31 mouse cellular contexts compared by ENCODE assay signal in the genomic region with DNA sequence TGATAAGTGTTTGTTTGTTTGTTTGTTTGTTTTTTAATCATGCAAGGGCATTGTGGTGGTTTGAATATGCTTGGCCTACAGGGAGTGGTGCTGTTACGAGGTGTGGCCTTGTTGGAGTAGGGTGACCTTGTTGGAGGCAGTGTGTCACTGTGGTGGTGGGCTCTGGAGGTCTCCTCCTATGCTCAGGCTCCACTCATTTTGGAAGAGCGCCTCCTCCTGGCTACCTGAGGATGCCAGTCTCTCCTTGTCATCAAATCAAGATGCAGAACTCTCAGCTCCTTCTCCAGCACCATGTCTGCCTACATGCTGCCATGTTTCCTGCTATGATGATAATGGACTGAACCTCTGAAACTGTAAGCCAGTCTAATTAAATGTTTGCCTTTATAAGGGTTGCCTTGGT. TPM values are rescaled to one million over a fixed set of nuclear protein-coding genes. Genes with fewer than 3 reads are reported as not detected.
DNase-seq lines count a peak whose midpoint lies in the region; ATAC-seq and TF ChIP-seq lines count a peak whose summit lies in the region.
"Had no signal": no experiment of that assay in that cellular context is flagged by ENCODE, and none has a peak within 500 bp of the region (broad histone marks: within the 10 kb centered on the region; RNA-seq: fewer than 3 reads in every experiment).

No protein-coding gene starts in this region.

- H3K9me3 ChIP-seq in liver, embryonic 14.5 days (ENCODE audit: control insufficient read depth, low read length), result no peaks in the 10 kb centered on the region
- no peaks in the 10 kb centered on the region for H3K9me3 ChIP-seq in liver, embryonic 11.5 days (ENCODE audit: control insufficient read depth, low read length)
- H3K9me3 ChIP-seq: embryonic facial prominence, embryonic 10.5 days; embryonic facial prominence, embryonic 13.5 days; forebrain, embryonic 12.5 days; forebrain, embryonic 15.5 days; heart, embryonic 13.5 days had no signal

- H3K4me1 ChIP-seq in liver, embryonic 14.5 days (replicated peaks; ENCODE audit: control insufficient read depth in 2 of 2, insufficient read depth in 2 of 2, low read length in 1 of 2), result peaks cover 0 to 24% of the 10 kb centered on the region in 2 experiments; a peak in 3 of 4 replicates
- peaks cover 5% of the 10 kb centered on the region; the same call in 1 of the 2 replicates for H3K4me1 ChIP-seq in liver, embryonic 11.5 days (replicated peaks; ENCODE audit: control insufficient read depth, insufficient read depth, low read length)
- no peaks in the 10 kb centered on the region for H3K4me1 ChIP-seq in thymus, adult 2 months (replicated peaks; ENCODE audit: control insufficient read depth, insufficient read depth, low read length)
- H3K4me1 ChIP-seq: embryonic facial prominence, embryonic 13.5 days had no signal

- TF ChIP-seq CTCF in liver, embryonic 14.5 days (IDR thresholded peaks at IDR 0.05; ENCODE audit: low read depth), result 0 out of 2 replicates have a peak, but pooled peaks have one; percentile 14
- TF ChIP-seq CTCF in thymus, adult 2 months (IDR thresholded peaks at IDR 0.05; ENCODE audit: borderline replicate concordance, control insufficient read depth, extremely low read depth, insufficient read depth, low read length, poor library complexity), result no peak

- no peak for DNase-seq in liver, embryonic 14.5 days (ENCODE audit: low read depth in 3 of 3, low spot score in 3 of 3)
- no peak for DNase-seq in liver, embryonic 11.5 days (ENCODE audit: low spot score)
- DNase-seq in ES-CJ7 (ENCODE audit: low read depth, low spot score), result peak; percentile 90
- DNase-seq in ZHBTc4 (ENCODE audit: low read depth, low spot score), result peak; percentile 82
- no peak for DNase-seq in thymus, adult 2 months
- no peak for DNase-seq in thymus, postnatal 0 days (ENCODE audit: low spot score)
- DNase-seq: adrenal gland, adult 2 months; adrenal gland, postnatal 25 days; cerebellum, adult 11-12 months; cerebellum, adult 8-10 months; cerebellum, postnatal 10 days; cerebellum, postnatal 36 days; embryo, embryonic 11 days; gastrocnemius, postnatal 25 days; heart, postnatal 14 days; heart, postnatal 4 days had no signal

- no peak overlapping the region for H3K4me2 ChIP-seq in liver, embryonic 14.5 days (ENCODE audit: low read depth)
- no peak overlapping the region for H3K4me2 ChIP-seq in liver, embryonic 11.5 days
- H3K4me2 ChIP-seq: embryonic facial prominence, embryonic 13.5 days; forebrain, embryonic 12.5 days; forebrain, embryonic 15.5 days; heart, embryonic 13.5 days; hindbrain, embryonic 14.5 days had no signal

- no peaks in the 10 kb centered on the region for H3K36me3 ChIP-seq in liver, embryonic 14.5 days (replicated peaks; ENCODE audit: control insufficient read depth, insufficient read depth, low read depth)
- no peaks in the 10 kb centered on the region for H3K36me3 ChIP-seq in liver, embryonic 11.5 days (ENCODE audit: control insufficient read depth, insufficient read depth, low read length)
- no peaks in the 10 kb centered on the region for H3K36me3 ChIP-seq in thymus, adult 2 months (ENCODE audit: control insufficient read depth, insufficient read depth, low read length)
- H3K36me3 ChIP-seq: embryonic facial prominence, embryonic 10.5 days; embryonic facial prominence, embryonic 13.5 days; forebrain, embryonic 12.5 days; forebrain, embryonic 15.5 days; heart, embryonic 13.5 days had no signal

- H3K27ac ChIP-seq in liver, embryonic 14.5 days, result no peak overlapping the region
- no peak overlapping the region for H3K27ac ChIP-seq in liver, embryonic 11.5 days (ENCODE audit: low read depth, low read length)
- no peak overlapping the region for H3K27ac ChIP-seq in thymus, adult 2 months (ENCODE audit: control insufficient read depth, insufficient read depth, low read length)
- H3K27ac ChIP-seq: embryonic facial prominence, embryonic 10.5 days; embryonic facial prominence, embryonic 13.5 days; forebrain, embryonic 12.5 days; forebrain, embryonic 15.5 days; heart, embryonic 13.5 days; hindbrain, embryonic 14.5 days; hindbrain, postnatal 0 days had no signal

- no peak for TF ChIP-seq POLR2A in thymus, adult 2 months (IDR thresholded peaks at IDR 0.05; ENCODE audit: control insufficient read depth, extremely low read depth, insufficient read depth, low read length, poor library complexity)

- no peak overlapping the region for H3K4me3 ChIP-seq in liver, embryonic 14.5 days (ENCODE audit: insufficient read depth in 1 of 2, low read depth in 2 of 2, low read length in 2 of 2)
- no peak overlapping the region for H3K4me3 ChIP-seq in liver, embryonic 11.5 days (ENCODE audit: low read depth, low read length)
- H3K4me3 ChIP-seq in thymus, adult 2 months (ENCODE audit: control insufficient read depth, insufficient read depth, low read length), result no peak overlapping the region
- H3K4me3 ChIP-seq: embryonic facial prominence, embryonic 10.5 days; embryonic facial prominence, embryonic 13.5 days; erythroblast, embryonic 14.5 days; forebrain, embryonic 12.5 days; forebrain, embryonic 15.5 days; heart, embryonic 13.5 days had no signal

- 46% methylated on average over 2 of the region's 2 CpGs for WGBS in liver, embryonic 14.5 days (ENCODE audit: insufficient replicate concordance)
- WGBS in liver, embryonic 11.5 days, result 53% methylated on average over 2 of the region's 2 CpGs
- WGBS in thymus, adult 2 months, result 92% methylated on average over 2 of the region's 2 CpGs

- H3K9ac ChIP-seq in liver, embryonic 14.5 days (replicated peaks), result no peak overlapping the region
- H3K9ac ChIP-seq in liver, embryonic 11.5 days (ENCODE audit: low read depth, low read length), result no peak overlapping the region
- H3K9ac ChIP-seq: embryonic facial prominence, embryonic 13.5 days; forebrain, embryonic 12.5 days; forebrain, embryonic 15.5 days; heart, embryonic 13.5 days; hindbrain, embryonic 14.5 days had no signal

- no peak for TF ChIP-seq EP300 in liver, embryonic 14.5 days (IDR thresholded peaks at IDR 0.05; ENCODE audit: low read depth)

- ATAC-seq in liver, embryonic 14.5 days (ENCODE audit: insufficient read depth), result no peak
- no peak for ATAC-seq in liver, embryonic 11.5 days (replicated peaks; ENCODE audit: low FRiP score)
- ATAC-seq: CD4-positive, CD25-positive, alpha-beta regulatory T cell, adult 4 months; forebrain, embryonic 15.5 days; hindbrain, postnatal 0 days; inflammation-experienced regulatory T-cells, adult 6 months; intestine, embryonic 16.5 days had no signal

- H3K27me3 ChIP-seq in liver, embryonic 14.5 days (ENCODE audit: control insufficient read depth, insufficient read depth, low read length), result no peaks in the 10 kb centered on the region
- H3K27me3 ChIP-seq in liver, embryonic 11.5 days (replicated peaks; ENCODE audit: control insufficient read depth, insufficient read depth, low read length), result no peaks in the 10 kb centered on the region
- H3K27me3 ChIP-seq in thymus, adult 2 months (ENCODE audit: control insufficient read depth, insufficient read depth, low read length), result no peaks in the 10 kb centered on the region; the same call in 1 of the 2 replicates

RNA-seq across cellular contexts. Expression of a gene that starts 26.8 kb away (rescaled TPM):
- not detected in 2 replicates for polyA plus RNA-seq in liver, embryonic 14.5 days (2012; rRNA removed)
- polyA plus RNA-seq in liver, embryonic 14.5 days (2014; fragmentation: Nextera tagmentation; extraction: Ambion mirVana), result not detected in 2 replicates
- not detected in 2 replicates for polyA plus RNA-seq in liver, embryonic 11.5 days (2014; fragmentation: Nextera tagmentation; extraction: Ambion mirVana)
- not detected in 2 replicates for polyA plus RNA-seq in thymus, adult 2 months (2012; rRNA removed)
- polyA plus RNA-seq in thymus, postnatal 0 days (2015; fragmentation: Nextera tagmentation; extraction: Ambion mirVana), result not detected in 2 replicates
- polyA plus RNA-seq: adrenal gland, adult 2 months; C2C12; CD4-positive, CD25-positive, alpha-beta regulatory T cell, adult 4 months; embryonic facial prominence, embryonic 10.5 days; embryonic facial prominence, embryonic 13.5 days; erythroblast, embryonic 14.5 days; forebrain, embryonic 12.5 days; forebrain, embryonic 15.5 days; heart, embryonic 13.5 days; heart, embryonic 16.5 days; hindbrain, embryonic 11.5 days; hindbrain, embryonic 14.5 days; hindbrain, postnatal 0 days; inflammation-experienced regulatory T-cells, adult 6 months; intestine, embryonic 16.5 days had no signal

RNA-seq across cellular contexts. Expression of a gene that starts 46.2 kb away (rescaled TPM):
- 0.02 TPM in 1 of 2 replicates, not detected in the other for polyA plus RNA-seq in liver, embryonic 14.5 days (2012; rRNA removed)
- not detected in 2 replicates for polyA plus RNA-seq in liver, embryonic 14.5 days (2014; fragmentation: Nextera tagmentation; extraction: Ambion mirVana)
- not detected in 2 replicates for polyA plus RNA-seq in liver, embryonic 11.5 days (2014; fragmentation: Nextera tagmentation; extraction: Ambion mirVana)
- polyA plus RNA-seq in thymus, adult 2 months (2012; rRNA removed), result 0.36 and 0.38 TPM in 2 replicates
- 1.7 and 1.9 TPM in 2 replicates for polyA plus RNA-seq in thymus, postnatal 0 days (2015; fragmentation: Nextera tagmentation; extraction: Ambion mirVana)
- polyA plus RNA-seq: adrenal gland, adult 2 months; brain, embryonic 14.5 days; C2C12; CD4-positive, CD25-positive, alpha-beta regulatory T cell, adult 4 months; erythroblast, embryonic 14.5 days; forebrain, embryonic 12.5 days; forebrain, embryonic 15.5 days; heart, embryonic 13.5 days; inflammation-experienced regulatory T-cells, adult 6 months; intestine, embryonic 16.5 days had no signal

Comparison
In these comparisons a context has a peak if more than half of its experiments do, and no peak if none do; other contexts are left out.
1. DNase-seq: peak in ES-CJ7 (single experiment) and ZHBTc4 (single experiment); none in liver, embryonic 14.5 days (0 of 3), liver, embryonic 11.5 days (single experiment), thymus, adult 2 months (single experiment) and thymus, postnatal 0 days (single experiment).